Mouse (Mus musculus) kidney, embryonic 14.5 days (tissue): Measurements from ENCODE around the gene Cux2. TPM values are rescaled to one million over a fixed set of nuclear protein-coding genes. Genes with fewer than 3 reads are reported as not detected.

ENCODE experiments used
- ATAC-seq: fragments of 200-750 bp; cut with Nextera tagmentation; 2 replicates; pipeline ENCODE4 v1.8.0; 2017; ENCODE audit warnings: moderate number of reproducible peaks, mild to moderate bottlenecking, moderate TSS enrichment, moderate library complexity; ENCODE audit not compliant: low FRiP score, low TSS enrichment
- H3K27ac ChIP-seq: fragments of 300-500 bp; sonication (generic); 2 replicates; pipeline ENCODE4 v1.5.1; 2014; ENCODE audit warnings: low read depth, mild to moderate bottlenecking, low read length, moderate library complexity, mixed read lengths
- H3K27me3 ChIP-seq: fragments of 300-500 bp; sonication (generic); 2 replicates; pipeline ENCODE4 v1.6.1; 2014; ENCODE audit warnings: mild to moderate bottlenecking, low read length; ENCODE audit not compliant: control insufficient read depth, insufficient read depth
- H3K36me3 ChIP-seq: fragments of 300-500 bp; sonication (generic); 2 replicates; pipeline ENCODE4 v1.6.1; 2014; ENCODE audit warnings: low read length, mixed read lengths; ENCODE audit not compliant: control insufficient read depth, insufficient read depth
- H3K4me1 ChIP-seq: fragments of 300-500 bp; sonication (generic); 2 replicates; pipeline ENCODE4 v1.6.1; 2014; ENCODE audit warnings: low read length, mixed read lengths; ENCODE audit not compliant: control insufficient read depth, insufficient read depth
- H3K4me2 ChIP-seq: fragments of 300-500 bp; sonication (generic); replicated peaks from 2 replicates; pipeline ENCODE4 v1.6.1; 2014; ENCODE audit warnings: low read depth, mild to moderate bottlenecking, low read length
- H3K4me3 ChIP-seq: fragments of 300-500 bp; sonication (generic); 2 replicates; pipeline ENCODE4 v1.5.1; 2014; ENCODE audit warnings: mild to moderate bottlenecking, low read length
- H3K9ac ChIP-seq: fragments of 300-500 bp; sonication (generic); 2 replicates; pipeline ENCODE4 v1.6.1; 2014; ENCODE audit warnings: low read depth, mild to moderate bottlenecking, low read length, moderate library complexity
- H3K9me3 ChIP-seq: fragments of 300-500 bp; sonication (generic); 2 replicates; pipeline ENCODE4 v1.6.1; 2016; ENCODE audit warnings: low read length; ENCODE audit not compliant: control insufficient read depth
- WGBS: fragments of 180-500 bp; shearing (Covaris S2); extraction: QIAGEN DNeasy Blood & Tissue Kit; methylation state at CpG from one replicate; pipeline ENCODE4 v1.1.7; 2014; 5-methylcytosine and 5-hydroxymethylcytosine counted together
- polyA plus RNA-seq: library from polyadenylated mRNA; unstranded; fragments of >200 nt; fragmentation: Nextera tagmentation; extraction: Ambion mirVana; gene quantifications from 2 replicates; pipeline ENCODE4 v1.2.1, GENCODE M21; 2014

The Cux2 gene
- polyA plus RNA-seq, 1 experiment from 2014 or later: 15.1 TPM

DNA sequence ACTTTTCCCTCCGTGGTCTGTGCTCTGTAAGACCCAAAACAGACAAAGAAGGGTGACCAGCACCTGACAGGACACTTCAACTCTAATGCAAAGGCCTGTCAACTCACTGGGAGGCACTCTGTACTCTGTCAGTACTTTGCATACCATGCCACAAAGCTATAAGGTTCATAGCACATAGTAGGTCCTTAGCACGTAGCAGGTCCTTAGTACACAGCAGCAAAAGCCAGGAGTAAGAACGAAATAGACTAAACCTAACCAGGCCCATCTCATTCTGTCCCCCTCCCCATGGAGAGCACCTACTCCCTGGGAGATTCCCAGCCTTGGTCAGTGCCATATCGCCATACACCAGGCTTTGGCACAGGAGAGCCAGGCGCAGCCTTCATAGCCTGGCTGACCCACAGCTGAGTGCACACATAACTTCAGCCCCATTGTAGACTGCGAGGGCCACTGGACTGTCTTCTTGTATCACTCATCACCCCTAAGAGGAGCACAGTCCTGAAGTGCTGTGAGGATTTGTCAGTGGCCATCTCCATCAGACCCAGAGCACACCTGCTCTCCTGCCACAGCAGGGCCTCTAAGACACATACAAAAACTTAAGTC lies 218.8 kb downstream of the Cux2 start:
- H3K9ac ChIP-seq: no peak overlapping the region
- H3K27ac ChIP-seq: no peak overlapping the region
- no peak overlapping the region for H3K4me2 ChIP-seq
- peaks cover 39% of the 10 kb centered on the region for H3K4me1 ChIP-seq
- H3K36me3 ChIP-seq: peaks cover 20% of the 10 kb centered on the region; the same call in 1 of the 2 replicates
- no peak overlapping the region for H3K4me3 ChIP-seq
- H3K9me3 ChIP-seq: no peaks in the 10 kb centered on the region
- ATAC-seq: no peak
- WGBS: 87% methylated on average over 6 of the region's 6 CpGs
- no peaks in the 10 kb centered on the region for H3K27me3 ChIP-seq

DNA sequence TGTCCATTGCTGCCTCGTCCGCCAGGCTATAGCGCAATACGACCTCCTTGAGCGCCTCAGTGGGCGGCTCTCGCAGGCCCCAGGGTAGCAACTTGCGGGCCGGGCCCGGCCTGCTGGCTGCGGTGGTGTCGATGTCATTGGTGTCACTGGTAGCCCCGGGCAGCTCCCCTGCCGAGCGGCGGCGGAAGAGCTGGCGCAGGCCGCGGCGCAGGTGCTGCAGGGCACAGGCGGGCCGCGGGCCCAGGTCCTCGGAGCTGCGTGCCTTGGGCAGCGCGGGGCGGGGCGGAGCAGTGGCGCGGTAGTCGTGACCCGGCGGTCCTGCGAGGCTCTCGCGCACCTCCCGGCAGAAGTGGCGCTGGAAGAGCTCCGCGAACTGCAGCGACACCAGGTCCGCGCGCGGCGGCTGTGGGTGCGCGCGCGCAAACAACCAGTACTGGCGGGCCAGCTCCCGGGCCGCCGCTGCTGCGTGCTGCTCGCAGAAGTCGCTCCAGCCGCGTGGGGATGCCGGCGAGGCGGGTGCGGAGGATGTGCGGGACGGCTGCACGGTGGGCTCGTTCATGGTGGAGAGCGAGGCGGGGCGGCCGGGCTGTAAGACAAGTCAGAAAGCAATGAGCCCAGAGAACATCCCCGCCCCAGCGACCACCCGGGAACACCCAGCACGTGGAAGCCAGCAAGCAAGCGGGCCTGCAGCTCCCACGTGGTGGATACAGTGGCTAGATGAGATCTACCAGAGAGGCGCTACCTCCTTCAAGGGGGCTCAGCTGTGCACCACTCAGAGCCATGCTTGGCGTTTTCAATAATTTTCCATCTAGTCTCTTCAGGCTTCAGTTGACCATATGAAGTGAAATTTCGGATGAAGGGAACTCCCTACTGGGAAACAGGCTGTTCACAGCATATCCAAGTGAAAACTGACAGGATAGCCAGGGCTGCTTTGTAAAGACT lies 221.1 kb downstream of the Cux2 start:
- H3K4me2 ChIP-seq: peak overlapping the region; percentile 93
- H3K27me3 ChIP-seq: no peaks in the 10 kb centered on the region
- peak overlapping the region; percentile 46 for H3K9ac ChIP-seq
- peaks cover 20% of the 10 kb centered on the region for H3K4me1 ChIP-seq
- H3K4me3 ChIP-seq: peak overlapping the region; percentile 41
- H3K27ac ChIP-seq: no peak overlapping the region
- H3K36me3 ChIP-seq: peaks cover 27% of the 10 kb centered on the region
- peak; percentile 25 for ATAC-seq
- H3K9me3 ChIP-seq: no peaks in the 10 kb centered on the region
- 10% methylated on average over 71 of the region's 82 CpGs for WGBS

DNA sequence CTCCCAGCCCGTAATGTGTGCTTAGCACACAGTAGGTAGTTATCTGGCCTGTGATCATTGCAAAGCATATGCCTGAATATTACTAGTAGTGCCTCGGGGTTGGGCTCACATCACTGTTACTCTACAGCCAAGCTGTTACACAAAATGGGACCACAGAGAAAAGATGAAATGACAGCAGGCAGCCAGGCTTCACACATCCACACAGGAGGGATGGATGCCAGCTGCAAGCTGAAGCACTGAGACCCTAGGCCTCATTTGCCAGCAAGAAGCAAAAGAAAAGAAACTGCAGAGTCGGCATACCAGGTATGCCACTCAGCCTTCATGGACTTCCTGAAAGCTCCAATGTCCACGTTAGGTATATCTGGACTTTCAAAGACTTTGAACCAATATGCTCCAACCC lies 222.0 kb downstream of the Cux2 start:
- peaks cover 12% of the 10 kb centered on the region; the same call in 1 of the 2 replicates for H3K4me1 ChIP-seq
- H3K27ac ChIP-seq: no peak overlapping the region
- no peak overlapping the region for H3K4me2 ChIP-seq
- no peaks in the 10 kb centered on the region for H3K27me3 ChIP-seq
- H3K9me3 ChIP-seq: no peaks in the 10 kb centered on the region
- no peak overlapping the region for H3K9ac ChIP-seq
- no peak overlapping the region for H3K4me3 ChIP-seq
- peaks cover 31% of the 10 kb centered on the region for H3K36me3 ChIP-seq
- no peak for ATAC-seq
- 82% methylated on average over 4 of the region's 4 CpGs for WGBS

DNA sequence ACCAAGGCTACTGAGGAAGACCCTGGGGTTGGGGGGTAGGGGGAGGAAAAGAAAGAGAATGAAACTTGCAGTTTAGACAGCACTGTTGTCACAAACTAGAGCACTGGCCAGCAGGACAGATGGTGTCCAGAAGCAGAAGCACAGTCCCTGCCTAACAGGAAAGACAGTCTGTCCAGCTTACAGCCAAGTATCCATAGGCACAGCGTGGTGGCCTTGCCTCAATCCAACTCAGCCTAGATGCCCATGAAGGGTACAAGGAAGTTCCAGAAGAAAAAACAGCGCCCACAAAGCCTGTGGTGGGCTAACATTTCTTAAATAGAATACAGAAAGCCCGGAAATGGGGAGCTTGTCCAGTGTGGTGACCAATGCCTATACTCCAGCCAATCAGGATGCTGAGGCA lies 224.3 kb downstream of the Cux2 start:
- 87% methylated on average over 3 of the region's 3 CpGs for WGBS
- H3K4me3 ChIP-seq: no peak overlapping the region

DNA sequence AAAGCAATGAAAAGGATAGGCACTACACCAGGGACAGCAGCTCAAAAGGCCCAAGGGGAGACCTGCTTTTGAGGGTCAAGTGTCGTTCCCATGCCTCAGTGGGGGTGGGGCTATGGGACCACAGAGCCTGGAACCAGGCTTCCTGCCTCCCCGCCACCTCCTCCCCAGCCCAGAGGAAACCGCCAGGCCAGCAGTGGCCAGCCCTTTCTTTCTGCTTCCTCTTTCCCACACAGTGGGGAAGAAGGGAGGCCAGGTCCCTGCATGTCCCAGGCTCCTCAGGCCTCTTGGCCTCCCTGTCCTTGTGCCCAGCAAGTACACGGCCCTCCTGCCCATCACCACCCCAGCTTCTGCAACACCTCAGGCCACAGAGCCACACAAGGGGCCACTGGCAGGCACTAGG lies 225.8 kb downstream of the Cux2 start:
- Histone ChIP-seq H3K36me3 (peaks cover 58% of the 10 kb centered on the region), H3K4me1 (peaks cover 9% of the 10 kb centered on the region; the same call in 1 of the 2 replicates), H3K9ac (no peak overlapping the region), H3K27me3 (no peaks in the 10 kb centered on the region), H3K27ac (peak overlapping the region; percentile 56; the same call in 1 of the 2 replicates), H3K4me2 (no peak overlapping the region), H3K4me3 (no peak overlapping the region), H3K9me3 (no peaks in the 10 kb centered on the region)
- WGBS: 44% methylated on average over 4 of the region's 4 CpGs
- ATAC-seq: no peak

More for the DNA sequence above, 224.3 kb downstream of the Cux2 start:
- ATAC-seq: no peak
- H3K9ac ChIP-seq: no peak overlapping the region
- no peak overlapping the region for H3K27ac ChIP-seq
- no peaks in the 10 kb centered on the region for H3K27me3 ChIP-seq
- H3K9me3 ChIP-seq: no peaks in the 10 kb centered on the region
- peaks cover 45% of the 10 kb centered on the region for H3K36me3 ChIP-seq
- H3K4me2 ChIP-seq: no peak overlapping the region
- H3K4me1 ChIP-seq: peaks cover 9% of the 10 kb centered on the region; the same call in 1 of the 2 replicates

DNA sequence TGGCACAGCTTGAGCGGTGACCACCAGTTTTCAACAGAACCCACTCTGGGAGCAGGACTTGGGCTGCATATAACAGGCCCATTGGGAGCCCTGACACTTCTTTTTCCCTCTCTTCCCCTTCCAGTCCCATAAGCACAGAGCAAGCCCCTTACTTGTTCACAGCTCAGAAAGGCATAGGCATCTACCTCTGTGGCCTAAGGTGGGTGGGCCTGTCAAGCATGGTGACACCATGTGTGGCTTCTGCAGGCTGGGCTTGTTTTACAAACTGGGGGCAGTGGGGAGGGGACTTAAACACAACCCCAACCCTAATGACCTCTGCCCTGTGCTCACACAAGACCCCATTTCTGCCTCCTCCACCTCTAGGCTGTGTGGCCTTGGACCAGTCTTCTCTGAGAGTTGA lies 226.2 kb downstream of the Cux2 start:
- no peak overlapping the region for H3K4me2 ChIP-seq
- no peaks in the 10 kb centered on the region for H3K9me3 ChIP-seq
- peaks cover 62% of the 10 kb centered on the region for H3K36me3 ChIP-seq
- H3K4me1 ChIP-seq: peaks cover 4% of the 10 kb centered on the region; the same call in 1 of the 2 replicates
- WGBS: 100% methylated on average over 1 of the region's 1 CpGs
- ATAC-seq: peak; percentile 41; the same call in 1 of the 2 replicates
- no peaks in the 10 kb centered on the region for H3K27me3 ChIP-seq
- 0 out of 2 replicates have a peak overlapping the region, but pooled peaks have one; percentile 24 for H3K27ac ChIP-seq
- H3K4me3 ChIP-seq: no peak overlapping the region
- no peak overlapping the region for H3K9ac ChIP-seq

DNA sequence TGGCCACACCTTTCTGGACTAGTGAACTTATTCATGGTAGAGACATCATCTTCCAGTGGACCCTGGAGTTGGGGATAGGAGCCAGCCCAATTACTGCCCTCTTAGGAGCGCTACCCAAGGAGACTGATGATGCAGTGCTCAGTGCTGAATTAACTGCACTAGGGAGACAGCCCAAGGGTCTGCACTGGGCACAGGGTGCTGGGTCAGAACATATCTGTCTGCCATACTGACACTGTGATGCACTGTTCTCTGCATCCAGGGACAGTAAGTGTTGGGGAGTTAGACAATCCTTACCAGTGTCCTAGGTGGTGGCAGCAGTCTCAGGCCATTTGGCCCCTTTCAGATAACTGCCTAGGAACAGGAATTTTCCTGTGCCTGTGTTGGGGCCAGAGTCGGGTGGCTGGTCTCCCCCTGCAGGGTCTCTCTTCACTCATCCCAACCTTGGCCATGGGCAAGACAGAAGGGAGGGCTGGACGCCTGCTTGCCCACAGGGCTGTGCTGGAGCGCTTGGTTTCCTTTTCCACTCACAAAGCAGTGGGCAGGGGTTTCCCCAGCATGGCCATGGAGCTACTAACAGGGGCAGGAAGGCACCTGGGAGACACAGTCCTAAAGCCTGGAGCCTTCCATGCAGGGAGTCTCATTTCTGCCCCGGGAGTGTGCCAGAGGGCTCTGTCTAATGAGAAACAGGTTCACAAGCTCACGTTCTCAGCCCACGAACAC lies 227.0 kb downstream of the Cux2 start:
- no peak for ATAC-seq
- H3K27ac ChIP-seq: no peak overlapping the region; the same call in 1 of the 2 replicates
- peaks cover 64% of the 10 kb centered on the region for H3K36me3 ChIP-seq
- no peaks in the 10 kb centered on the region for H3K9me3 ChIP-seq
- no peak overlapping the region for H3K4me2 ChIP-seq
- H3K9ac ChIP-seq: no peak overlapping the region
- H3K4me3 ChIP-seq: no peak overlapping the region
- H3K4me1 ChIP-seq: no peaks in the 10 kb centered on the region
- WGBS: 69% methylated on average over 7 of the region's 7 CpGs
- no peaks in the 10 kb centered on the region for H3K27me3 ChIP-seq

DNA sequence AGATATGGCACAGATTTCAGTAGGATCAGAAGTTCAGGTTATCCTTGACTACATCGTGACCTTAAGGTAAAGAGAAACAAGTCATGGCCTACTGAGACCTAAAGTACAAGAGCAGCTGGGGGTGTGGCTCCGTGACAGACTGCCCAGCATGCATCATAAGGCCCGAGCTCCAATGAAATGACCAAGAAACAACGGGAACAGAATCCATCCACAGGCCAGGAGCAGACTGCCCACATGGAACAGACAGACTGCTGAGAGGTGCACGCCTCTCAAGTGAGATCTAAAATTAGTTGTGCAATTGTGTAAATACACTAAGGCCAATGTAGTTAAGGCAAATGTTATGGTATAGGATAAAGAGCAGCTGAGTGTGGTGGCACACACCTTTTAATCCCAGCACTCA lies 228.3 kb downstream of the Cux2 start:
- peaks cover 67% of the 10 kb centered on the region for H3K36me3 ChIP-seq
- H3K4me2 ChIP-seq: no peak overlapping the region
- H3K27ac ChIP-seq: no peak overlapping the region
- H3K4me3 ChIP-seq: no peak overlapping the region
- H3K9ac ChIP-seq: no peak overlapping the region
- no peaks in the 10 kb centered on the region for H3K9me3 ChIP-seq
- no peak for ATAC-seq
- no peaks in the 10 kb centered on the region for H3K27me3 ChIP-seq
- WGBS: 83% methylated on average over 5 of the region's 5 CpGs
- no peaks in the 10 kb centered on the region for H3K4me1 ChIP-seq
